Mouse (Mus musculus) kidney, embryonic 14.5 days (tissue): ENCODE measurements at regions not wholly inside any gene's neighbourhood (a gene's known extent, or its start where the extent isn't known, plus 50 kb on each side); places are given as distances from the start of the nearest gene placed in this dataset. TPM values are rescaled to one million over a fixed set of nuclear protein-coding genes. Genes with fewer than 3 reads are reported as not detected.

Source experiments
- ATAC-seq: fragments of 200-750 bp; cut with Nextera tagmentation; 2 replicates; pipeline ENCODE4 v1.8.0; 2017; ENCODE audit warnings: moderate number of reproducible peaks, mild to moderate bottlenecking, moderate TSS enrichment, moderate library complexity; ENCODE audit not compliant: low FRiP score, low TSS enrichment
- H3K27ac ChIP-seq: fragments of 300-500 bp; sonication (generic); 2 replicates; pipeline ENCODE4 v1.5.1; 2014; ENCODE audit warnings: low read depth, mild to moderate bottlenecking, low read length, moderate library complexity, mixed read lengths
- H3K27me3 ChIP-seq: fragments of 300-500 bp; sonication (generic); 2 replicates; pipeline ENCODE4 v1.6.1; 2014; ENCODE audit warnings: mild to moderate bottlenecking, low read length; ENCODE audit not compliant: control insufficient read depth, insufficient read depth
- H3K36me3 ChIP-seq: fragments of 300-500 bp; sonication (generic); 2 replicates; pipeline ENCODE4 v1.6.1; 2014; ENCODE audit warnings: low read length, mixed read lengths; ENCODE audit not compliant: control insufficient read depth, insufficient read depth
- H3K4me1 ChIP-seq: fragments of 300-500 bp; sonication (generic); 2 replicates; pipeline ENCODE4 v1.6.1; 2014; ENCODE audit warnings: low read length, mixed read lengths; ENCODE audit not compliant: control insufficient read depth, insufficient read depth
- H3K4me2 ChIP-seq: fragments of 300-500 bp; sonication (generic); replicated peaks from 2 replicates; pipeline ENCODE4 v1.6.1; 2014; ENCODE audit warnings: low read depth, mild to moderate bottlenecking, low read length
- H3K4me3 ChIP-seq: fragments of 300-500 bp; sonication (generic); 2 replicates; pipeline ENCODE4 v1.5.1; 2014; ENCODE audit warnings: mild to moderate bottlenecking, low read length
- H3K9ac ChIP-seq: fragments of 300-500 bp; sonication (generic); 2 replicates; pipeline ENCODE4 v1.6.1; 2014; ENCODE audit warnings: low read depth, mild to moderate bottlenecking, low read length, moderate library complexity
- H3K9me3 ChIP-seq: fragments of 300-500 bp; sonication (generic); 2 replicates; pipeline ENCODE4 v1.6.1; 2016; ENCODE audit warnings: low read length; ENCODE audit not compliant: control insufficient read depth
- WGBS: fragments of 180-500 bp; shearing (Covaris S2); extraction: QIAGEN DNeasy Blood & Tissue Kit; methylation state at CpG from one replicate; pipeline ENCODE4 v1.1.7; 2014; 5-methylcytosine and 5-hydroxymethylcytosine counted together
- microRNA counts: library from miRNA; unstranded; fragments of <30 nt; microRNA quantifications from one replicate; lab custom pipeline; 2017
- microRNA-seq: library from miRNA; unstranded; fragments of <30 nt; microRNA quantifications from one replicate; pipeline ENCODE4, GENCODE M21; 2016

DNA sequence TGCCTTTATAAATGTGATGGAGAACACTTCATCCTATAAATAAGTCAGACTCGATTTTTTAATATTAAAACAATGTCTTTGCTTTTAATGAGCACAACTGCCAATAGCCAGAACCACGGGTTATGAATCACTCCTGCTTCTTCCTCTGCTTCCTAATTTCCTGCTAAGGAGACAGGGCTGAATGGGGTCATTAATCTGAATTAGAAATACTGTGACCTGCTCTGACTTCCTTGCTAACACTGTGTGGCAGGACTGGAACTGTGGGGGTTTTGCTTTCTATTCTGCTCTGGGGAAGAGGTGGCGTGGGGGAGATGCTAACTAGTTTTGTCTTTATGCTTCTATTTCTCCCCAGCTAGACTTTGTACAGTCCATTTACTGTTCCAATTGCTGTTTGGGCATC, 52.6 kb upstream of the Ccdc85a start:
- no peak overlapping the region for H3K4me3 ChIP-seq
- H3K27me3 ChIP-seq: no peaks in the 10 kb centered on the region
- H3K27ac ChIP-seq: no peak overlapping the region
- peaks cover 5% of the 10 kb centered on the region; the same call in 1 of the 2 replicates for H3K4me1 ChIP-seq
- no peaks in the 10 kb centered on the region for H3K9me3 ChIP-seq
- 19% methylated on average over 3 of the region's 3 CpGs for WGBS
- no peaks in the 10 kb centered on the region for H3K36me3 ChIP-seq
- H3K9ac ChIP-seq: no peak overlapping the region
- no peak overlapping the region for H3K4me2 ChIP-seq
- ATAC-seq: peak; percentile 73; the same call in 1 of the 2 replicates

MicroRNA genes in the stretch of these regions (microRNA counts, 519-probe panel; counts per million panel counts)
- microRNA mmu-miR-216a (lab: Ali Mortazavi, UCI): not detected
- microRNA mmu-miR-216b (lab: Ali Mortazavi, UCI): not detected
- microRNA mmu-miR-217 (lab: Ali Mortazavi, UCI): not detected

Small RNA genes lying in the stretch of these regions (microRNA-seq; reads per million reads assigned to microRNA genes)
- gene Mir216a: not detected
- gene Mir216b: not detected
- gene Mir216c: not detected
- gene Mir217: 1.3 reads per million
